Mouse (Mus musculus): ENCODE measurements at regions not wholly inside any gene's neighbourhood (a gene's known extent, or its start where the extent isn't known, plus 50 kb on each side); places are given as distances from the start of the nearest gene placed in this dataset.

DNA sequence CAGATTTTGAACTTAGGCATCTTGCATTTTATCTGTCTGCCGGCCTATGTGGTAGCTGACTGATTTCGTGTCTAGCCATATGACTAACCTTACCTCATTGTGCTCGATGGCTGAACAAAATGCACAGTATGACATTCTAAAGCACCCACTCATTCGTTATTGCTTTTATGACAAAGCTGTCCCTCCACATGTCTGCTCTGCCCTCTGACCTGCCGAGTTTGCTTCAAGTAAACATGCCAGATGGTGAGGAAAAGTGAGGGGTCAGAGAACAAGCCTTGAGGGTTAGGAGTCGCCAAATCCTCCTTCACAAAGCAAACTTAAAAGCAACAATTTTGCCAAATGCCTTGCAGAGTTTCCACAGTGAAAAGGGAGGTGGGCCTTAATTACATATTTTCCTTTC lies 196.0 kb upstream of the Elavl2 start:
- peak; percentile 14 for DNase-seq

DNA sequence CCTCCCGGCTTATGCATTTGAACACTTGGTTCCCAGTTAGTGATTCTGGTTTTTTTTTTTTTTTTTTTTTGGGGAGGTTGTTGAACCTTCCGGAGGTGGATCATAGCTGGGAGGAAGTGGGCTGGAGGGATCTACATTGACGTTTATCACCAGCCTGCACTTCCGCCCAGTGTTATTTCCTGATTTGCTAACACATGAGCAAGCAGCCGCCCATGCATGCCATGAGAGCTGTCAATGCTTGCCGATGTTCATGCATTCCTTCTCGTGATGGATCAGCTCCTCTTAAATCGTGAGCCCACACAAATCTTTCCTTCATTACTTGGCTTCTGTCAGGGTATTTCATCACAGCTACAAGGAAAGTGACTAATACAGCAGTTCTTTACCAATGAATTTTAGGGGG lies 195.2 kb upstream of the Elavl2 start:
- peak; percentile 12 for DNase-seq

DNA sequence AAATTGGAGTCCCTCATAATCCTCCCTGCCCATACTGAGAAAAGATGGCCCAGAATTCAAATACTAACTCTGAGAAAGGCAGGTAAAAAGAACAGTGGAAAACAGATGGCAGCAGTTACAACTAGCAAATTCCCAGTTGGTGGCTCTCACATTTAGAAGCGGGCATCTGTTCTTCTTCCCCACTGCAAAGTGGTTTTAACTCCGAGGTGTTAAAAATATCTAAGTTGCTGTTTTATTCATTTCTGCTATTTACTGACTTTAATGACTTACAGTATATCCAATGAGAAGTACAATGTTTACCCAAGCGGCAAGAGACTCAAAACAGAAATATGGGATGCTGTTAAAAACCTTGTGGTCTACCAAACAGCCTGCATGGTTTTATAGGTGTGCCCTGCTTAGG lies 189.2 kb upstream of the Elavl2 start:
- DNase-seq, result no peak

DNA sequence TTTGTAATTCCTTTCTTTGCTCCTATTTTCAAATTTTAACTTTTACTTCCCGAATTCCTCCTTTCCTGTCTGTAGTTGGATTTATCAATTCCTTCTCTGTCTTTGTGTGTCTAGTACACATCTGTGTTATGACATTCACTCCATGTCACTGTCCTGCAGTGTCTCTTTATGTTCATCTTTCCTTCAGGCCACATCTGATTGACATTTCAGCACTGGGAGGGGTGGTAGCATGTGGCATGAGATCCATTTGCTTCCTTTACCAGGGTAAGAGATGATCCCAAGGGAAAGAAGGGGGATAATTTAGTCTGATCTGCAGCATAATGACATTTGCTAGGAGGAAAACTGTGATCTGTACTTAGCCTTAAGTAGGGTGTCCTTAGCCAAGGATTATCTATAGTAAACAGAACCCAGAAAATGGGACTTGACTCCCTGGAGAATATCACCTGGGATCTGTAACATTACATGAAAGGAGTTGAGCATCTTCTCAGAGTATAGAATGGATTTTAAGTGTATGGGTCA lies 187.0 kb upstream of the Elavl2 start:
- no peak for DNase-seq

DNA sequence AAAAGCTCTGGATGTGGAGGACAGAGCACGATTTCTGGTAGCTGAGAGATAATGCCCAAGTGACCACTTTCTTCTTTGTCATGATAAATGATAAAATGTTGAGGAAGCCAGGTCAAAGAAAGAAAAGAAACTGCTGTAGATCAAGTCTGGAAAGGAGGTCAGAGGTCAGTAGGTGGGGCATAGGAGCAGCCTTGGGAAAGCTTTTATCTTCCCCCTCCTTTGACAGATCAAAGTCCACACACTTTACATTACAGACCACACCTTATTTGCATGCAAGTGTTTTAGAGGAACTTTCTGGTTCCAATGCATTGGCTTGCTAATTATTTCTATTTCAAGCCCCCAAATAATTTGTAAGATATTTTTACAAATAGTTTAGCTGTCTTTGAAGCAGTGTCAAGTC lies 182.4 kb upstream of the Elavl2 start:
- no peak for DNase-seq

DNA sequence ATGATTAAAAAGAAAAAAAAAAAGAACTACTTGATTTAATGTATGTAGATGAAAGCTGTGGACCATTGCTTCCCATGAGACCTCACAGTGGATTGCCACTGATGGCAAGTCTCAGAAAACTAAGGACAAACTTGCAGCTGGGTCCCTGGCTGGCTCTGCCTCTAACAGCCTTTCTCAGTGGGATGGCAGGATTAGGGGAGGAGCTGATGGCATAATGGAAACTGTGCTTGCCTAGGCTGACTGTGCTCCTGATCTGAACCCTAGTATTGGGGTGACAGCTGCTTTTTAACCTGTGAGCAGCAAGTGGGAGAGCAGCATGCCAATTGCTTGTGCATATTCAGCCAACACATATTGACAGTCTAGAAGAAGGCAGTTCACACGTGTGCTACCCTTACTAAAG lies 156.9 kb upstream of the Elavl2 start:
- DNase-seq, result peak; percentile 2

DNA sequence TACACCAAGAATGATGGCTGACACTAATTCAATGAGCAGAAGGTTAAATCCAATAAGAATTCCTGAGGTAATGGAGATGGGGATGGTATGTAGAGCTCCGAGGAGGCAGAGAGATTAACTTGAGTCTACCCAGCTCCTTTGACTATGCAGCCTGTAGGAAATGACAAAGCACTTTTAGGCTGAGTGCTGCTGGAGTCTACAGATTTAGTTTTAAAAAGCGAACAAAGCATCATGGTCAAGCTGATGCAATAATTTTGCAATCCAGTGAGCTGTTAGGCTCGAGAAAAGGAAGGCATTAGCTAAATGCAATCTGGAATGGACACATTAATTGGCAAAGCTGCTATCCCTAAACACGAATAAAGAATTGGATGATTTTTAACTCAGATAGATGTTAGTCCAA lies 156.4 kb upstream of the Elavl2 start:
- no peak for DNase-seq

DNA sequence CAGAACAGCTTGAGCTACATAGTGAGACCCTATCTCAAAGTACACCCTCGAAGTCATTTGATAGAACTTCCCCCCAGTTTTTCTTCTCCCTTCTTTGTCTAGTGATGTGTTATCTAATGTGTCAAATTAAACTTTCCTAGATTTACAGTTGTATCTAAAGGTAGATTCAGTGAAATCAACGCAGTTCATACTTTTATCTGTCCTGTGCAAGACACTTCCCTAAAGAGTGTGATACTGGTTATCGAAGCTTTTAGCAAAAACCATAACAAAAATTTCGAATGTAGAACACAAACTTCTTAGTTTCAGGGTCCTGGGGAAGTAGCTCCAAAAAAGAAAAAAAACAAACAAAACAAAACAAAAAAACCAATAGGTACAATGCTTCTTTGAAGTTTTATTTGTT lies 123.8 kb upstream of the Elavl2 start:
- no peak for DNase-seq

DNA sequence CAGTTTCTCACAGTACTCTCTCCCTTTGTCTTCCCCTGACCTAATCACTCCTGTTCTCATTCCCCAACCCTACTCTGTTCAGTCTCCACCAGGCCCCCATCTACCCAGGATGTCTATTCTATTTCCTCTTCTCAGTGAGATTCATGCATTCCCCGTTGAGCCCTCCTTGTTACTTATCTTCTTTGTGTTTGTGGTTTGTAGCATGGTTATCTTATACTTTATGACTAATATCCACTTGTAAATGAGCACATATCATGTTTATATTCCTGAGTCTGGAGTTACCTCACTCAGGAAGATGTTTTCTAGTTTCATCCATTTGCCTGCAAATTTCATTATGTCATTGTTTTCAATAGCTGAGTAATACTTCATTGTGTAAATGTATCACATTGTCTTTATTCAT lies 111.0 kb upstream of the Elavl2 start:
- no peak for DNase-seq

DNA sequence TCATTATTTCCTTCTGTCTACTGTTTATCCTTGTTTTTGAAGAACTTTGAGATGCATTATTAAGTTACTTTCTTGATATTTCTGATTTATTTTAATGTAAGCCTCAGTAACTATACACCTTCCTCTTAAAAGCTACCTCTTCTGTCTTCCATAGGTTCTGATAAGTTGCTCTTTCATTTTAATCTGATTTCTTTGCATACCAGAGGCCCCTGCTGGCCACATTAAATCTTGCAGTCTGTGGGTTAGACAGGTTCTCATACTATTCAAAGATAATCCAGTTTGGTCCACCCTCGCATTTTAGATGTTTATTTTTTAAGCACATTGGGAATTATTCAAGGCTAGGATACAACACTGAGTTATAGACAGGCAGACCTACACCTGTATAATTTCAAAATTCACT lies 109.4 kb upstream of the Elavl2 start:
- peak; percentile 9 for DNase-seq

DNA sequence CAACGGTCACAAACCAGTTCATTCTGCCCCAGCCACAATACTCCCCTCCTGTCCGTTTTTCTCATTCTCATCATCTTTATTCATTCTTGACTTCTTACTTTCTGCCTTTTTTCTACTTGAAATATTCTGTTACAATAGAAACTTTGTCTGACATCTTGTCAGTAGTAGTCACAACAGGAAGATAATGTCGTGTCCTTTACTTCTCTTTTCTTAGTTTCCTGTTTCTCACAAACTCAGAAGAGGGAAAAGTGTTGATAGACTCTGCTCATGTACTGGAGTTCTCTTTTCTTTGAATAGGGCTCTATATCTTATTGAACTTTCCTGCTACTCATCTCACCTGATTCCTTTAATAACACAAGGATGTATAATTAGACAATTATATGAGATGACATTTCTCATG lies 102.7 kb upstream of the Elavl2 start:
- no peak for DNase-seq

DNA sequence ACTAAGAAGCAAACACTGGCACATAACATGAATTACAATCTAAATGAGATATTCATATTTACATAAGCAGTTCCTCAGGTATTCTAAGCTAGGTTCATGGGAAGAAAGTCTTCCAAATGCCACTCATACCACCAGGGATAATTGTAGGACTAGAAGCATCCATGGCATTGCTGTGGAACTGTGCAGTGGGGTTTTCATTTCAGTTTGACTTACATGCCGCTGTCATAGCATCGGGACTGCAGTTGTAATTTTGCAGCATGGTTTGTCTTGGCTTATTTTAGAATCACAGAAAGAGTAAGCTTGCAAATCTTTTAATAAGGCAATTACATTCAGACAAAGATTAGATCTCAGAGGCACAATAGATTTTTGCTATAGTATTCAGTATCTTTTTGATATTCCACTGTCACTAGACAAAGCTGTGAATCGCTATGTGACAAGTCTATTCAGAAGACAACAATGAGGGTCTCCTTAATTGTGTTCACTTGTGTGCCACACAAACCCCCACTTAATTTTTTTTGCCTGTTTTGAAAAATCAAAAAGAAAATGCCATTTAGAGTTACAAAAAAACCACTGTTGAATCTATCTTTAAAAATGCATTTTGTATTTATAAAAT lies 81.4 kb upstream of the Elavl2 start:
- DNase-seq, result no peak

Data from embryo, embryonic 11 days (tissue).